Mouse (Mus musculus): Measurements from ENCODE around the gene Akt3.

The Akt3 gene

GRCm38 (mm10) chr1:177008777-177009176 is 249.2 kb downstream of the Akt3 start:
- DNase-seq = no peak

- DNase-seq = no peak
These were observed 250.6 kb downstream of the Akt3 start for GRCm38 (mm10) chr1:177007405-177007804.

GRCm38 (mm10) chr1:177004041-177004741 is 253.8 kb downstream of the Akt3 start:
- DNase-seq = no peak

GRCm38 (mm10) chr1:177002951-177003350 is 255.1 kb downstream of the Akt3 start:
- DNase-seq = no peak

GRCm38 (mm10) chr1:176999011-176999410 is 259.0 kb downstream of the Akt3 start:
- DNase-seq = no peak

- DNase-seq = no peak
These were observed 260.0 kb downstream of the Akt3 start for GRCm38 (mm10) chr1:176997711-176998689.

GRCm38 (mm10) chr1:176997254-176997653 is 260.7 kb downstream of the Akt3 start:
- no peak for DNase-seq

- peak; percentile 47 for DNase-seq
These were observed 261.3 kb downstream of the Akt3 start for GRCm38 (mm10) chr1:176996630-176997201.

GRCm38 (mm10) chr1:176996166-176996565 is 261.8 kb downstream of the Akt3 start:
- DNase-seq = no peak

- DNase-seq = no peak
These were observed 262.6 kb downstream of the Akt3 start for GRCm38 (mm10) chr1:176995419-176995775.

GRCm38 (mm10) chr1:176994707-176995418 is 263.1 kb downstream of the Akt3 start:
- no peak for DNase-seq

GRCm38 (mm10) chr1:176994087-176994486 is 263.9 kb downstream of the Akt3 start:
- no peak for DNase-seq

- no peak for DNase-seq
These were observed 264.6 kb downstream of the Akt3 start for GRCm38 (mm10) chr1:176993141-176994010.

GRCm38 (mm10) chr1:176992517-176992916 is 265.5 kb downstream of the Akt3 start:
- no peak for DNase-seq

- no peak for DNase-seq
These were observed 266.5 kb downstream of the Akt3 start for GRCm38 (mm10) chr1:176991473-176991872.

GRCm38 (mm10) chr1:176986990-176987740 is 270.8 kb downstream of the Akt3 start:
- no peak for DNase-seq

GRCm38 (mm10) chr1:176986275-176986674 is 271.7 kb downstream of the Akt3 start:
- no peak for DNase-seq

- DNase-seq = no peak
These were observed 272.3 kb downstream of the Akt3 start for GRCm38 (mm10) chr1:176985691-176986090.

- DNase-seq = no peak
These were observed 275.3 kb downstream of the Akt3 start for GRCm38 (mm10) chr1:176982671-176983070.

GRCm38 (mm10) chr1:176981511-176981910 is 276.5 kb downstream of the Akt3 start:
- no peak for DNase-seq

GRCm38 (mm10) chr1:176980801-176981400 is 277.1 kb downstream of the Akt3 start:
- no peak for DNase-seq

Measured in lung, postnatal 14 days (tissue).